Mouse (Mus musculus) lung, postnatal 10 days (tissue): ENCODE data around the gene Pes1.

ENCODE experiments used
- DNase-seq: peaks from one replicate; pipeline ENCODE4 v3.0.0; 2021

Pes1 gene

DNA sequence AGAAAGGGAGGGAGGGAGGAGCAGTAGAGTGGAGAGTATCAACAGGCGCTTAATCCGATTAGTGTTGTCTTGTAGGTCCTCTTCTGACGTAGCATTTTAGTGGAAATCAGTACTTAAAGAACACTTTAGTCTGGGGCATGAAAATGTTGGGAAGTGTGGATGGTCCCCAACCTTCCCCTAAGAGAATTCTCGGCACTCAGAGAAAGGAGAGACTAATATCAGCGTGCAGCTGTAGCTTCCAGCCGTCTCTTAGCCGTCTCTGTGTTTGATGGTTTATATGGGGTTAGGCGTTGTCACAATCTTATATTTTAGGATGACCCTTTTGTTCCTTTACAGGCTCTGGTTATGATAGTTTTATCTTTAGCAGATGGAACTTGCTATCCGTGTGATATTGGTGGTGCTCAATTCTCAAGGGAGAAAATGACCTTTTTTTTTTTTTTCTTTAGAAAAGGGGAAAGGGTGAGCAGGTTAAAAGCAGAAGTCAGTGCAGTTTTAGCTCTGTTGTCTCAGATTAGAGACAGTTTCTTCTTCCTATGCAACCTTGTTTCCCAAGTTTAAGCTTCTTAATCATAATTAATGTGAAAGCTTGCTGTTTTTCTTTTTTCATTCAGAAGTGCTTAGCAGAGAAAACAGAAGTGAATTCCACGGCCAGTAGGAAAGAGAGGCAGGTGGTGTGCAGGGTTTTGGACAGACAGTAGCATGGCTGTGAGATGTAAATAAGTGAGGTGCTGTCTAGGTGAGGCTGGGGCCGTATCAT is 819 bp downstream of the Pes1 start:
- DNase-seq: no peak

- peak; percentile 13 for DNase-seq
Observed at GRCm38 (mm10) chr11:3969837-3970236, 6.1 kb downstream of the Pes1 start.

GRCm38 (mm10) chr11:3970361-3970760 is 6.6 kb downstream of the Pes1 start:
- no peak for DNase-seq

DNA sequence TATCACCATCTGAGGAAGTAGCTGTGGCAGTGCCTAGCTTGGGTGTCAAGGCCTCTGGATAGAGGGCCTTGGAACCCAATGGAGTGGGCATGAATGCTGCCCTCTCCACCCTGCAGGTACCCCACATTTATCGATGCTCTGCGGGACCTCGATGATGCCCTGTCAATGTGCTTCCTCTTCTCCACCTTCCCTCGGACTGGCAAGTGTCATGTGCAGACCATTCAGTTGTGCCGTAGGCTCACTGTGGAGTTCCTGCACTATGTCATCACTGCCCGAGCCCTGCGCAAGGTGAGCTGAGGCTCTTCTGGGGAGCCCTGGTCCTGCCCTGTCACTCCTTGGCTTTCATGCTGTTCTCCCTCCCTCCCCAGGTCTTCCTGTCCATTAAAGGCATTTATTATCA is 9.3 kb downstream of the Pes1 start:
- no peak for DNase-seq

- no peak for DNase-seq
Observed at GRCm38 (mm10) chr11:3974311-3974710, 10.5 kb downstream of the Pes1 start.

DNA sequence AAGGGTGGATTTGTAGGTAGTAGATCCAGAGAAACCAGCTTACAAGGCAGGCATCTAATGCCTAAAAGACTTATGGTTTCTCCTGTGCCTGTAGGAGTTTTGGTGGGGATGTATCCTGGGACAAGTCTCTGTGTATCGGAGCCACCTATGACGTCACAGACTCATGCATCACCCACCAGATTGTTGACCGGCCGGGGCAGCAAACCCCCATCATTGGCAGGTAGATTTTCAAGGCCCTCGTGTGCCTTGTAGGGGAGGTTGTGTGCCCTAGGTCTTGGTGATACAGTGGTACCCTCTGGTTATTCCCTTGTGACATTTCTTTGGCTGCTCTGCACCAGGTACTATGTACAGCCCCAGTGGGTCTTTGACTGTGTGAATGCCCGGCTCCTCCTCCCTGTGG is 12.9 kb downstream of the Pes1 start, which contains the start of gene 4930556J24Rik:
Gene 4930556J24Rik (minus strand): TSS at position 101 of the 400 bp plus-strand sequence.
- DNase-seq: no peak

- DNase-seq: no peak
Observed at GRCm38 (mm10) chr11:3978421-3978820, 14.6 kb downstream of the Pes1 start.

DNA sequence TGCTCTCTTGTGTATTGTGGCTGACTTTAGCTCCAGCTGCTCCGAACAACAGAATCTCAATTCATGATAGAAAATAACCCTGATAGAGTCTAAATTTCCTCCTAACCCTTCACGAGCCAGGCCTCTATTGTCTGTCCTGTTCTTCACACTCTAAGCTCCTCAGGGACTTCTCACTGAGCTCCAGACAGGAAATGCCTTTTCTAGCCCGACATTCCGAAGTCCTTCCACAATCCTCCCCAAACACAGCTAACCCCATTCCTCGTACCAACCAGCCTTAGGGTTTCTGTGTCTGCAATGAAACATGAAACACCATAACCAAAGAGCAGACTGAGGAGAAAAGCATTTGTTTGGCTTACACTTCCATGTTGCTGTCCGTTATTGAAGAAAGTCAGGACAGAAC is 17.8 kb downstream of the Pes1 start:
- DNase-seq: no peak

- no peak for DNase-seq
Observed at GRCm38 (mm10) chr11:3982275-3983209, 18.8 kb downstream of the Pes1 start.

DNA sequence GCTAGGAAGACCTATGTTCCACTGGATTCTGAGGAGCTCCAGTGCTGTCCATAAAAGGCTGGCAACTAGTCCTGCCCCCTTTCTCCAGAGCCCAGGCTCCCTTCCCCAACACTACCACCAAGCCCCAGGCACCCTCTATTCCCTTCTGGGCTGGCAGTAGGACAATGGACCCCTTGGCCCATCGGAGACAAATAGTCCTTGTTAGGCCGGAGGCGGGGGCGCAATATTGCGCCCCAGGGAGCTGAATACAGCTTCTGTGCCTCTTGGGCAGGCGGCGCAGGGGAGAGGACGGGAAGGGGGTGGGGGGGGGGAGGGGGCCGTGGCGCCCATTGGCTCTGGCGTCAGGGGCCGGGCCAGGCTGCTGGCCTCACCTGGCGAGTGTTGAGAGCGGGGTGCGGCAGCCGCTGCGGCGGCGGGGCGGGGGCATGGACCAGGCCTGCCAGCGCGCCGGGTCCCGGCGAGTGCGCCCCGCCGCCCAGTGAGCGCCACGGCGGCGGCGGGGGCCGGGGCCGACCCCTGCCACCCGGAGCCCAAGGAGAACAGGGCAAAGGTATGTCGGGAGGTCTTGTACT is 19.6 kb downstream of the Pes1 start, which contains the start of gene Gal3st1:
Gene Gal3st1 (plus strand): TSS at position 346 of the 572 bp plus-strand sequence.
- peak; percentile 37 for DNase-seq

- peak; percentile 32 for DNase-seq
Observed at GRCm38 (mm10) chr11:3983863-3984745, 20.3 kb downstream of the Pes1 start.

- DNase-seq: no peak
Observed at GRCm38 (mm10) chr11:3989748-3990147, 26.0 kb downstream of the Pes1 start.

DNA sequence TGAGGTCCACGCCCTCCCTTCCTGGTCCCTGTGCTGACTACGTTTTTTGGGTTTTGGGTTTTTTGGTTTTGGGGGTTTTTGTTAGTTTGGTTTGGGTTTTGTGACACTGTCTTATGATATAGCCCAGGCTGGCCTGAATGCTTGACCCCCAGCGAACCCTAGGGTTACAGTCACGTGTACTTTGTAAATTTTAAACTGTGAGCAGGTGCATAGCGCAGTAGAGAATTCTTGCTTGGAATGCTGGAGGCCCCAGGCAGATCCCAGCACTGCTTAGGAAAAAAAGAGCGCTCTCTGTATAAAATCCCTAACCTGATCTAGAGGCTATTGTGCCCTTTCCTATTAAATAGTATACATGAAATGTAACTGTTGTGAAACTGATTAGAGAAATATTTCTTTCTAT is 29.4 kb downstream of the Pes1 start:
- no peak for DNase-seq

DNA sequence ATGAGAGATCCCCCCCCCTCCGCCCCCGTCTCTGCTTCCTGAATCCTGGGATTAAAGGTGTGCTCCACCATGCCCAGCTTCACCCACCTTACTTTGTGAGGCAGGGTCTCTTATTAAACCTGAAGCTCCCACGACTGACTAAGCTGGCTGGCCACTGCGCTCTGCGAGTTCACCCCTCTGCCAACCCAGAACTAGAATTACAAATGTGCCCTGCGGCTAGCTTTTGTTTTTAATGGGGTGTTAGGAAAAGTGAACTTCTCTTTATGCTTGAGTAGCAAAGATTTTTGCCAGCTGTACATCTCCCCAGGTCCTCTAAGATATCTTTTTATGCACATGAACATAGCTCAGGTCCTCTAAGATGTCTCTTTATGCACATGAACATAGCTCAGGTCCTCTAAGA is 30.1 kb downstream of the Pes1 start:
- DNase-seq: no peak

GRCm38 (mm10) chr11:3995511-3995910 is 31.7 kb downstream of the Pes1 start:
- DNase-seq: no peak

DNA sequence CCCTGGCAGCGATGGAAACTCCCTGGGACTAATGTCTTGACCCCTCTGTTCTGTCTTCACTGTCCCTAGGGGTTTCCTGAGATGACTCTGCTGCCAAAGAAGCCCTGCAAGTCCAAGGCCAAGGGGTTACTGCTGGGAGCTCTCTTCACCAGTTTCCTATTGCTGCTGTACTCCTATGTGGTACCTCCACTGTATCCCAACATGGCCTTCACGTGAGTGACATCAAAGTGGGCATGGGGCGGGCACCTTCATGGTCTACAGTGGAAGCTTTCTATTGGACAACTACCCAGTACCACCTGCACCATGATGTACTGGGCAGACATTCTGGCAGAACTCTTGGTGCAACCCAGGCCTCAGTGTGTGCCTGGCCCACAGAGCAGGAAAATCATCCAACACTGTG is 33.1 kb downstream of the Pes1 start:
- DNase-seq: no peak

- peak; percentile 9 for DNase-seq
Observed at GRCm38 (mm10) chr11:3997978-3998720, 34.4 kb downstream of the Pes1 start.

DNA sequence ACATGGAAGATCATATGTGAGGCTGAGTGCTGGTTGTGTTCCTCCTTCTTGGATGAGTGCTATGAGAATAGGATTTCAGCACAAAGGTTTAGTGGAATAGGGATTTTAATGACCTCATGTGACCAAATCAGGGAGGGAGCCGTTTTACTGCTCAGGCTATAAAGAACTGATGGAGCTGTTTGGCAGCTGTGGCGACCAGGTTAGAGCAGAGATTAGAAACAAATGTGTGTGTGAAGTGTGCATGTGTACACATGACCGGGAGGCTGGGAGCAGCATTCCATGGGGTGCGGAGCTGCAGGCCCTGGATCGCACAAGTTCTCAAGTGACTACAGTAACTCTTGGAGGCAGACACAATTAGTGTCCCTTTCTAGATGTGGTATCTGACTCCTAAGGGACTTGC is 35.8 kb downstream of the Pes1 start:
- DNase-seq: no peak

GRCm38 (mm10) chr11:4001603-4002002 is 37.8 kb downstream of the Pes1 start:
- DNase-seq: peak; percentile 80

DNA sequence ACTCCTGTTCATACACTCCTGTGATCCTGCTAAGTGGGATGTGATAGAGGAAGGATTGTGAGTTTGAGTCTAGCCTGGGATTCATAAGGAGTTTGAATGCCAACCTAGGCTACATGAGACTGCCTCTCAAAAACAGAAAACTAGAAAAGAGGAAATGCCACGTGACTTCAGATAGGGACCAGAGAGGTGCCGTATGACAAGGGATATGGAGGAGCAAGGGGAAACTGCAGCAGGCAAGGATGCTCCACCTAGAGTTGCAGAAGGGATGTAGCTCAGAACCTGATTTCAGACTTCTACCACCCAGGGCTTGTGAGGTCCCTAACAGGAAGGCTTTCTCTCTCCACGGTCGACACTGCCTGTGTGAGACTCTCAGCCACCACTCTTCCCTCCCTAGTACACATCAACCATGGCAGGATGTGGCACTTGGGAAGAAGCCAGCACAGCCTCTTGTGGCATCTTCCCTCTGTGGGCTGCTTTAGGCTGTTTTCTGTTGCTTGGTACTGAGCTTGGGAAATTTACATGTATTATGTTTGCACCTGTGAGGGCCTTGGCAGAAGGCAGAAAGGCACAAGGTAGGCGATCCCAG is 41.5 kb downstream of the Pes1 start:
- no peak for DNase-seq

- no peak for DNase-seq
Observed at GRCm38 (mm10) chr11:4006462-4006861, 42.7 kb downstream of the Pes1 start.
